Mouse (Mus musculus): ENCODE results near the gene Psmg3. TPM values are rescaled to one million over a fixed set of nuclear protein-coding genes. Genes with fewer than 3 reads are reported as not detected.

Gene Psmg3
- polyA plus RNA-seq, 1 experiment from 2014 or later: 73.0 TPM

Other genes with a start within 250 kb of the Psmg3 start
- gene Micall2, start 90.5 kb downstream of the Psmg3 start, polyA plus RNA-seq (2015; fragmentation: Nextera tagmentation; extraction: Ambion mirVana): 12.3 and 12.9 TPM in 2 replicates
- gene Ints1, start 51.2 kb downstream of the Psmg3 start, polyA plus RNA-seq (2015; fragmentation: Nextera tagmentation; extraction: Ambion mirVana): 27.1 and 32.6 TPM in 2 replicates
- gene Mafk, start 35.4 kb downstream of the Psmg3 start, polyA plus RNA-seq (2015; fragmentation: Nextera tagmentation; extraction: Ambion mirVana): 12.1 and 13.0 TPM in 2 replicates
- gene Tmem184a, start 7.0 kb downstream of the Psmg3 start, polyA plus RNA-seq (2015; fragmentation: Nextera tagmentation; extraction: Ambion mirVana): 0.05 and 0.09 TPM in 2 replicates
- not detected in 2 replicates for gene Gm26938, start 478 bp downstream of the Psmg3 start, polyA plus RNA-seq (2015; fragmentation: Nextera tagmentation; extraction: Ambion mirVana)
- 2.8 and 3.7 TPM in 2 replicates for gene Elfn1, start 81.1 kb upstream of the Psmg3 start, polyA plus RNA-seq (2015; fragmentation: Nextera tagmentation; extraction: Ambion mirVana)

Data from hindbrain, embryonic 16.5 days (tissue).